Mouse (Mus musculus): ENCODE results near the gene Ntrk3. TPM values are rescaled to one million over a fixed set of nuclear protein-coding genes. Genes with fewer than 3 reads are reported as not detected.

Ntrk3 gene
- total RNA-seq, 1 experiment from 2014 or later = 1.9 TPM

DNA sequence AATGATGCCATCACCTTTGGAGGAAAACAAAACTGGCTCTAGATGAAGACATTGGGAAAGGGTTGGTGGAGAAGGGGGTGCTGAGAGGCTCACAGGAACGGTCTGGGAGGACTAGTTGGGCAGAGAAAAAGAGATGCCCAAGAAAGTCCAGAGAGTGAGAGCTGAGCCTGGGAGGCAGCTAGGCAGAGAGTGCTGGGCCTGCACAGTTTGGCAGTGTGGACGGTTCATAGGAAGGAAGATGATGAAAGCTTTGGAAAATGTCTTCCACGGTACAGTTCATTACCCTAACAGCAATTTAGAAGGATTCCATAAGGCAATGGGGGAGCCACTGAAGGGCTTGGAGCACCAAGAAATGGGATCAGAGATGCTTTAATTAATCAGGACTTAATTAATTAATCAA is 81.6 kb downstream of the Ntrk3 start:
- ATAC-seq (ENCODE audit: extremely low read depth, insufficient number of reproducible peaks, low FRiP score, poor library complexity, severe bottlenecking) = no peak

DNA sequence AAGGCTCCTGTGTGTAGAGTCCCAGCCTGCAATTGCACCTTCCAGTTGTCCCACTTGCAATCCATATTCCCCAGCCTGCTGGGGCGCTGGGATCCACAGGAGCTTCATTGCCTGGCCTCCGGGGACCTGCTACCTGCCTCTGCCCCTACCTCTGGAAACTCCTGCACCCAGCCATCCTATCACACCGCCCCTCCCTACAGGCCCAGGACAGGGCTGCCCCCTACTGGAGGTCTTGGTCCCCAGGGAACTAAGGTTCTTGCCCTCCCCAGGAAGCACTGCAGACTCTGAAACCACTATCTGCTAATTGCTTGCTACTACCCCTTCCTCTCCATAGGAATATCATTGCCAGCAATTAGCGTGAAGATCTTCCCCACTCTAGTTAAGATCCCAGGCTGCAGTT is 84.1 kb downstream of the Ntrk3 start:
- no peak for ATAC-seq (ENCODE audit: extremely low read depth, insufficient number of reproducible peaks, low FRiP score, poor library complexity, severe bottlenecking)

DNA sequence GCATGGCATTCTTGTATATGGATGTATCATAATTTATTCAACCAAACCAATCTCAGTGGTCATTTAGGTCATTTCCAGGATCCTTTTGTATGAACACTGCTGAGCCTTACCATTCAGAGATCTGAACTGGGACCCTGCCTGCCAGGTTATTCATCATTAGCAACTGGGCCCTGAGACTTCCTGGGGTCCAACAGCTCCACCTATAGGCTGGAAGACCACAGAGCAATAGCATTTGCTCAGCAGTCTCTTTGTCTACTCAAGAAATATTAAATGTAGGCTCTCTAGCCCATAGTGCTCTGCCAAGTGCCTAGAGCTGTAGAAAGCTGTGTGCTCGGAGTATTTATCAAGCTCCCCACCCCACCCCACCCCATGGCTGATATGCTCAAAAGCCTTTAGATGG is 85.5 kb downstream of the Ntrk3 start:
- no peak for ATAC-seq (ENCODE audit: extremely low read depth, insufficient number of reproducible peaks, low FRiP score, poor library complexity, severe bottlenecking)

DNA sequence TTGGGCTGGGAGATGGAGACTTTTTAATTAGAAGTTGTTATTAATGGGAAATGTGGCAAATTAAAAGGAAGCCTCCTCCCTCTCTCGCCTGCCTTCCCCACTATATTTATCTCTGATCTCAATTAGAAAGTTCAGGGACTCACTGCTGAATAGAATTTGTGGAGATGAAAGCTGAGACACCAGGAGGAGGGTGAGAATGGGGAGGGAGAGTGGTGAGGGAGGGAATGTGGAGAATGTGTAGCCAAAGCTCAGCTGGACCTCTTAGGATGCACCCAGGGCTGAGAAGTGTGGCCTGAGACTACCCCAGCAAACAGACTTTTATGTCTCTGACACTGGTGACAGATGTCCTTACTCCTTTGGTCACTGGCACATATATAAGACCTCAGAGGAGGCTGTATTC is 86.3 kb downstream of the Ntrk3 start:
- ATAC-seq (ENCODE audit: extremely low read depth, insufficient number of reproducible peaks, low FRiP score, poor library complexity, severe bottlenecking) = no peak

DNA sequence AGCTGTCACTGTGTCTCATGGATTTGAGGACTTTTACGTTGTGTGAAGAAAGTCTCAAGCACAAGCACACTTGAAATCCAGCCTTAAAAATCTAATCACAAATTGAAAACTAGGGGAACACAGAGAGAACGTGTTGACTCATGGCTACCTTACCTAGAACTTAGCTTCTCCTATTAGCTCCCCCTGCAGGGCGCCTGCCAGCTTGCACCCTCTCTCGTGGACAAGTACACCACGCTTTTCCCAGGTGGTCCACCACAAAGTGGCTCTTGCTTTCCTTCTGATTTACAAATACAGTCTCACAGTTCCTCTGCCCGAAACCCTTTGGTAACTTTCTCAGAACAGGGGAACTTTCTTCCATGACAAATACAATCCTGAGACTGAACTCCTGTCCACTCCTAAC is 94.1 kb downstream of the Ntrk3 start:
- ATAC-seq (ENCODE audit: extremely low read depth, insufficient number of reproducible peaks, low FRiP score, poor library complexity, severe bottlenecking) = no peak

DNA sequence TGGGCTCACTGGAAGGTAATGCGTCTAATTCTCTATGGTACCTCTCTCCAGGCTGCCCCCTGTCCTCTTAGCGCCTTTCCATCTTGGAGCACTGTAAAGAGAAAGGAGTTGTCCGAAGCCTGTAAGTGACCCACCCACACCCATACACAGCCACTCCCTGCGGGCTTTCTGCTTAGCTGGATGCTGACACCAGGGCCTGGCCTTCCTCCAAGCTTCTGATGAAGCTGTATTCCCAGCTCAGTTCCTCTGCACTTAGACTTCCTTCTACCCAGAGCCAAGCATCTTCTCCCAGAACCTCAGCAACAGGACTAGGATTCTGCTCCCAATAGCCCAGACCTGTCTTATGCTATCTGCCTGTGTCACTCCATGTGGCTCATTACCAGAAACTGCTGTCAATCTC is 114.1 kb downstream of the Ntrk3 start:
- ATAC-seq (ENCODE audit: extremely low read depth, insufficient number of reproducible peaks, low FRiP score, poor library complexity, severe bottlenecking) = no peak

DNA sequence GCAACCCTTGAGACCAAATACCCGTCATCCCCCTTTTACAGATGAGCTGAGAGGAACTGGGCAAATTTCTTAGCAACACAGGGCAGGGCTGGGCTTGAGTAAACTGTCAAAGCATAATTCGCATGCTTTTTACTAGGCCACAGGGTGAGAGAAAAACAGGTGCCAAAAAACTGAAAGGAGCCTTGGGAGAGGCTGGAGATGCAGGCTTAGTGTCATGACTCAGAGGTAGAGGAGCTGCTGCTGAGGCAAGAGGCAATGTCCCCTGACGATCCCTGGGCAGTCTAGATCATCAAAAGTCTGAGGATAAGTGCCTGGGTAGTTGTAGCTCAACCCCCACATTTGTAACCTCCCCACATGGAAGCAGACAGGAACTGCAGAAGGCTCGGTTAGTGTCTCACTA is 116.7 kb downstream of the Ntrk3 start:
- ATAC-seq (ENCODE audit: extremely low read depth, insufficient number of reproducible peaks, low FRiP score, poor library complexity, severe bottlenecking) = no peak

DNA sequence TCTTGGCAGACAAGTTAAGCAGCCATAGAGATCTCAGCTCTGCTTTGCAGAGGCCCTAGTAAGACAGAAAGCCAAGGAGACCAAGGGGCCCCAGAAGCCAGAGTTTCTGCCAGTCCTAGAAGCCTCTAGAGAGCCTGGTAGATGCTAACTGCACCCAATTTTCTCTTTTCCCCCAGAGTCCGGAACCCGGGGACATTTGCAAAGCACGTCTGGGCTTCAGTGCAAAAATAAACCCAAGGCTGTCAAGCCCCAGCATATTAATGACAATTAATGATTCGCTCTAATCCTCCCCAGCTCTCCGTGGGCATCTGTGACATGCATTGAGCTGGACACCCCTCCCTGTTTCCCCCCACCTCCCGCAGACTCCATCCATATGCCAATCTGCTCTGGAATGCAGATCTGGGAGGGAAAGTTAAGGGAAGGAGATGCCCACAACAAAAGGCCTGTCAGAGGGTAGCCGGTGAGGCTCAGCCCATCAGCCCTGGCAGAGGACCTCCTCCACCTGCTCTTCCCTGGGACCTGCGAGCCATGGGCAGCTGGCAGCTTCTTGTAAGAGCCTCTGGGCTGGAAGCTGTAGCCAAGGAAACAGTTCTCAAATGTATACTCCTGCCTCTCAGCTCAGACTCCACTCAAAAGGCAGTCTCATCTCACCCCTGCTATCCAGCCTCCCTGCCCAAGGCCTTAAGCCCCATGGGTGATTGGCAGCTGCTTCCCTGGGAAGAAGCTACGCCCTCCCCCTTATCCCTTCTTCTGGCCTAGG is 117.8 kb downstream of the Ntrk3 start:
- no peak for ATAC-seq (ENCODE audit: extremely low read depth, insufficient number of reproducible peaks, low FRiP score, poor library complexity, severe bottlenecking)

DNA sequence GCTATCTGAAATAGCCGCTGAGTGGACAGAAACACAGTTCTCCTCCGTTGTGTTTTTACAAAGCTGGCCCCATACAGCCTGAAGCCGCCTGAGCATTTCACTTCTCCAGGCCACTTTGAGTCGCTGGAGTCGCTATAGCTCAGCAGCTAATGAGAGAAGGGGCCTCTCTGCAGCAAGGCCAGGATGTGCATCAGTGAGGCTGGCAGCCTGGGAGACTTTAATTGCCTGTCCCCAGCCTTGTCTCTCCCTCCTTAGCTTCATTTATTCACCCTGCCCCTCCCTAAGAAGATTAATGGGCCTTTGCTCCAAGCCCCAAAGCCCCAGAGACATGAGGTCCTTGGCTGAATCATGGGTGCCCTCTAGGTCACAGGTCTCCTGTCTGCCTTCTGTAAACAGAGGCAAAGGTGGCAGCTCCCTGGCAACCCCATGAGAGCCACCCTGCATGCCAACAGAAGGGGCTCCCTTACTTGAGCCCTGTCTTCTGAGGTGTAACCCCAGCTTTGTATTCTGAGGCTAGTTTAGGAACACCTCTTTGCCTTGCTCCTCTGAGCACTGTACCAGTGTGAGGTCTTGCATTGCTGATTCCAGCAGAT is 132.2 kb downstream of the Ntrk3 start:
- no peak for ATAC-seq (ENCODE audit: extremely low read depth, insufficient number of reproducible peaks, low FRiP score, poor library complexity, severe bottlenecking)

DNA sequence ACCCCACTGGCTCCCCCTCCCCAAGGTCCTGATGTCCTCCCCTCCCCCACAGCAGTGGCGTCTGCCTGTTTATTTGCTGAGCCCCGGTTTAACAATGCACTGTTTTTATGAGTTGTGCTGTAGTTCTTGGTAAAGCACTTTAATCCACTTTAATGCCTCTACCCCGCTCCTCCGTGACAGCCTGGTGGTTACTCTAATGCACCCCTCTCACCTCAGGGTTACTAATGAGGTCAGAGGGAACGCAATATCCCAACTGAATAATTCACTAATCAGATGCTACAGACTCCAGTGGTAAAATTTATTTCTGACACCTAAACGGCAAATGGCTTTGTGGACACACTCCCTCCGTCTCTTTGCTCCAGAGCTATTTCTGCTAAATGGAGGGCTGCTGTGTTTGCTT is 133.9 kb downstream of the Ntrk3 start:
- no peak for ATAC-seq (ENCODE audit: extremely low read depth, insufficient number of reproducible peaks, low FRiP score, poor library complexity, severe bottlenecking)

DNA sequence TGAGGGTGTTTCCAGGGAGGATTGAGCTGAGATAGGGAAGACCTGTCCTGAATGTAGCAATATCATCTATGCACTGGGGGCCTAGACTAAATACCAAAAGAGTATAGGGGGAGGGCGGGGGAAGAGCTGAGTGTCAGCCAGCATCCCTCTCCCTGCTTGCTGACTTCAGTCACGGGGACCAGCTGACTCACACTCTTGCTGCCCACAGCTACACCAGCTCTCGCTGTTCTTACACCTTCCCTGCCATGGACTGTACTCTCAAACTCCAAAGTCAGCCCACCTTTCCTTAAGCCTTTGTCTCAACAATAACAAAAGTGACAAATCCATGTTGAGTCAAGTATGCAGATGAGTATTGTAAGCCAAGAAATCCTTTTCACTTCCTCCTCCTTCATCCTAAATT is 136.0 kb downstream of the Ntrk3 start:
- no peak for ATAC-seq (ENCODE audit: extremely low read depth, insufficient number of reproducible peaks, low FRiP score, poor library complexity, severe bottlenecking)

DNA sequence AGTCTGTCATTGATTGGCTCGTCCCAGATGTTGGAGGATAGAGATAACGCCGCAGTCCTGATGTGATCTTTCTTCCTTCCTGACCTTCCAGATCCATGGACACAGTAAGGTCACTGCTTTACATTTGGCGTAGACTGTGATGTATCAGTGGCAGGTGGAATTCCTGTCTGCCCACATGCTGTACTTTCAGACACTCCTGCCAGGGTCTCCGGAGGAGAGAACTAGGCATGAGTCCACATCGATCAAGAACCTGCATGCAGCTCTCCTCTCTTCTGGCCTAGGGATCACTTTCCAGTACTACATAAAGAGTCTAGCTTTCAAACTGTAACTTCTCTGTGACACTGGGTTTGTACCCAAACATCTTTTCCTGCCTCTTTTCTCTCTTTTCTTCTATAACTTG is 136.9 kb downstream of the Ntrk3 start:
- ATAC-seq (ENCODE audit: extremely low read depth, insufficient number of reproducible peaks, low FRiP score, poor library complexity, severe bottlenecking) = no peak

DNA sequence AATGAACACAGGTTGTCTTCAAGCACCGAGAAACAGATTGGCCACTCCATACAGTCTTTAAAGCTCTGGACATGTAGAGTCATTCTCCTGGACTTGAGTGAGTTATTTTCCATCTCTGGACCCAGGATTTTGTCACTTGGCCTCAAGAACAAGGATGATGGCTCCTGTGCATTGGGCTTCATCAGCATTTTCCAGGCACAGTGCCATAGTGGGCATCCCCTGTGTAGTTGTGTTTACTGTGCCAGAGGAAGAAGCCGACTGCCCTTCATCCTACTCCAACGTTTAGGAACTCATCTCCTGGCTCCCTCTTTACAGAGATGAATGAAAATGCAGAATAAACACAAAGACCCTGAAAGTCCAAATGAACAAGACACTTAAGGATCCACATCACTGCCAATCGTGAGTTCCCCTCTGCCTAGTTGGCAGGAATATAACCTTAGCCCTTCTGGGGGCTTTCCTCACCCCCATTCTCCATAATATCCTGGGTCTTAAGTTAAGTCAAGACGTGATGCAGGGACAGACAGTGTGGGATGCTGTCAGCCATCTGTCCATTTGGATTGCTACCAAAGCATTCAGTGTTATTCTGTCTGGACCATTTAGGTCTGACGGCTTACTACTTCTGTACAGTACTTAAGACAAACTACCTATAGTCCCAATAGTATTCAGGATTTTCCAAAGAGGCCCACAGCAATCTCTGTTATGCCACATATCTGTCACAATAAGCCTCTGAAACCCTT is 137.7 kb downstream of the Ntrk3 start:
- ATAC-seq (ENCODE audit: extremely low read depth, insufficient number of reproducible peaks, low FRiP score, poor library complexity, severe bottlenecking) = no peak

DNA sequence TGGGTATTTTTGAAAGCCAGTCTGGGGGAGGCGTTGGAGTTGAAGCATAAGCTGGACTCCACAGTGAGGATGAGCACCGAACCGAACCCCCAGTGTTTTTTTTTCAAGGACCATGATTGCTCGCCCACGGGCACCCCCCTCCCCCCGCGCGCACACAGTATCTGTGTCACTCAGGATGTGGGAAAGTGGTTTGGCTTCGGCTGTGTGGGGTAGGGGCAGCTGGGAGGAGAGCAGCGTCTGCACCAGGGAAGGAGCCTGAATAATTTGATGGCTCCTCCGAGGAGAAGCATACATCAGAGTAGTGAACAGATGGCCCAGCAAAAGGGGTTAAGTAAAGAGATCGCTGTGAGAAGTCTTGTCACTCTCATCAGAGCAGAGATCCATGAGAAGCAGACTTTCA is 139.7 kb downstream of the Ntrk3 start:
- no peak for ATAC-seq (ENCODE audit: extremely low read depth, insufficient number of reproducible peaks, low FRiP score, poor library complexity, severe bottlenecking)

DNA sequence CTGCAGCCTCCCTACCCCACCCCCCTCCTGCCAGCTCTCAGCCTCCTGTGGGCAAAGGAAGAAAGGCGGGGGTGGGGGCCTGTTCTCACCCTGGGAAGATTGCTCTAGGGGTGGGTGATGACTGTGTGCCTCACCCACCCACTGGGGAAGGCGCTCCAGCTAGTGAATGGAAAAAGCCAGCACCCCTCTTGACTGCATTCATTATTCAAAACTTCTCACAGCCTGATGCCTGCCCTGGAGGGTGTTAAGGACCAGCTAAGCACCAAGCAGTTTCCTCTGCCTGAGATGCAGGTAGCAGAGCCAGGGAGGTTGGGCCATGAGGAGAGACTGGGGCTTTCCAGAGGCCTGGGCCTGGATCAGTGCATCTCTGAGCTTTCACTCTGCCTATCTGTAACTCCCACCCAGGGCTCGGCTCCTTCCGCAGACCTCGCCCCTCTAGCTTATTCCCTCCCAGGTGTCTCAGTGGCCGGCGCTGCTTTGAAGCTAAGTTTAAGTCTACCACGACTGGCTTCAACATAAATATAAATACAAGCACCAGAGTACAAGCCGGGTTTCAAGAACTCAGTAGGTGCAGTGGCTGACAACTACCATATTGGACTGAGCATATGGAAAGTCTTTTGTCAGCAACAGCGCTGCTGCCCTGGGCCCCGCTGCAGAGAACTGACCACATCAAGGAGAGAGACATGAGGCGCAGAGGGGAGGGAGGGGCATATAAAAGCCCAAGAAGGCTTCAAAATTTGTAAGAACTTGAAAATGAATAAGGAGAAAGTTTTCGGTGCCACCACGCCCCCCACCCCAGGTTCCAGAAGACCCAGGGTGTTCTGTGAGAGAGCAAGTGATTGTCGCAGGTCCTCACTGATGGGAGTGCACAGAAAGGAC is 140.3 kb downstream of the Ntrk3 start:
- no peak for ATAC-seq (ENCODE audit: extremely low read depth, insufficient number of reproducible peaks, low FRiP score, poor library complexity, severe bottlenecking)

DNA sequence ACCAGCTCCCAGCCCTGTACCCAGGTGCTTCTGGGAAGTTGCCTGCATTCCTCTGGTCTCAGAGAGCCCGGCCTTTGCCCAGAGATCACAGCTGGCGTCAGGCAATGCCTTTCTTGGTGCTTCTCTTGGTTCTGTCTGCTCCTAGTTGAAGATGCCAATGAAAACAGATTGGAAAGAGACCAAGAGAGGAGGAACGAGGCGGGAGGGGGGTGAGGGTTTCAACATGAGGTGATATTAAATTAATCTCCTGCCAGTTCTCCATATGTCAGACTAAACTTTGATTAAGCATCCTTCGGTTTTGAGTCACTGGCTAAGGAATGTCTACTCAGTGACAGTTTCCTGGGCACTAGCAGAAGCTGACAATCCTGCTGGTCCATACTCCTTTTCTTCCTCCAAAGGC is 141.3 kb downstream of the Ntrk3 start:
- ATAC-seq (ENCODE audit: extremely low read depth, insufficient number of reproducible peaks, low FRiP score, poor library complexity, severe bottlenecking) = no peak

DNA sequence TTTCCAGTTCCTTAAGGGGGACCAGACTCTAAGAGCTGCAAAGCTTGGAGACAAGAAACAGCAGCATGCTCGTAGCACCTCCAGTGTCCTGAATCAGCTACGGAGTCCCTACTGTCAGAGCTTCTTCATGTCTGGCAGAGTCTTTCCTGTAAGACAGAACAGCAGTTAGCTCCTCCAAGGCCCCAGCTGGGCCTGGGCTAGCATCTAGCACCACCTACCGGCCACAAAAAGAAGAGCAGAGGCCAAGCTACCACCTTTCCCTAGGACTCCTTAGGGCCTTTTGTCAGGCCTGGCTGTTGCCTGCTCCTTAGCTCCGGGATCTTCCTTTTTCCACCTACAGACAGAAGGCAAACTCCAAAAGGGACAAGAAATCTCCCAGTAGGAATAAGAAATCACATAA is 141.9 kb downstream of the Ntrk3 start:
- no peak for ATAC-seq (ENCODE audit: extremely low read depth, insufficient number of reproducible peaks, low FRiP score, poor library complexity, severe bottlenecking)

DNA sequence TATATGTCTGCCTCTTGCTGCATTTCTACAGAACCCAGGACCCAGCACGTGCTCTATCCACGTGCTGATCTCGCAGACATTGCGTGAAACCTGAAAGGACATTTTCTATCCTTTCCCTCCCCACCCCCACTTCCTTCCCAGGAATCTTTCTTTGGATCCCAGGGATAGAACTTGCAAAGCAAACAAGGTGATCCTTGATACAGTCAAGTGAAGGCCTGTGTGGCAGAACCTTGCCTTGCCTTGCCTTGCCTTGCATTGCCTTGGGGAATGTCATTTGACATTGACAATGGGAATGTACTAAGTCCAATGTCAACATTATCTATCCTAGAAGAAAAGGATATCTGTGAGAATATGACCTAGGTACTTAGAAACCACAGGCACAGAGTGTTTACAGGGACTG is 144.9 kb downstream of the Ntrk3 start:
- no peak for ATAC-seq (ENCODE audit: extremely low read depth, insufficient number of reproducible peaks, low FRiP score, poor library complexity, severe bottlenecking)

DNA sequence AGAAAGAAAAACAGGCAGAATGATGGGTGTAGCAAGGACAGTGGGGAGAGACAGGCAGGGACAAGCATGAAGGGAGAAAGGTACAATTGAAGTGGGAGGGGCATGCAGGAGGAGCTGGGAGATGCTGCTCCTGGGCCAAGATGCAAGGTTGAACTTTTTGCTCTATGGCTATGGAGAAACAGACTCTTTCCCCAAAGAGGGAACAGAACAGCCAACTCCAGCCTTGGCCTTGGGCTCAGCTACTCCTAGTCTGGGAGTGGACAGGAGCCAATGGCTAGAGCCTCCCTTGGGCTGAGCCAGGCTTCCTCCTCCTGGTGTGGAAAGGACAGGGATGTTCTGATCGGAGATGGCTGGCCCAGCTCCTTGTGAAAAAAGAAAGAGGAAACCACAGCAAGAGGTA is 145.6 kb downstream of the Ntrk3 start:
- ATAC-seq (ENCODE audit: extremely low read depth, insufficient number of reproducible peaks, low FRiP score, poor library complexity, severe bottlenecking) = no peak

Measured in neutrophil, adult 5-6 weeks (primary cell).